ENCODE assay signal across 13 mouse cellular contexts in genomic region chr17:65869720-65870119, GRCm38 (mm10). TPM values are rescaled to one million over a fixed set of nuclear protein-coding genes. Genes with fewer than 3 reads are reported as not detected.
A peak's percentile ranks its signal among the peaks of the same experiment; 100 is the strongest.
DNase-seq lines count a peak whose midpoint lies in the region; ATAC-seq and TF ChIP-seq lines count a peak whose summit lies in the region.
"Had no signal": no experiment of that assay in that cellular context is flagged by ENCODE, and none has a peak within 500 bp of the region (broad histone marks: within the 10 kb centered on the region; RNA-seq: fewer than 3 reads in every experiment).

No protein-coding gene starts in this region.

- H3K9me3 ChIP-seq in midbrain, embryonic 11.5 days (ENCODE audit: control insufficient read depth, low read length) = no peaks in the 10 kb centered on the region
- H3K9me3 ChIP-seq in midbrain, embryonic 10.5 days (replicated peaks) = no peaks in the 10 kb centered on the region
- no peaks in the 10 kb centered on the region for H3K9me3 ChIP-seq in ES-Bruce4 (replicated peaks; ENCODE audit: control insufficient read depth, insufficient read depth, low read length, poor library complexity, severe bottlenecking)
- H3K9me3 ChIP-seq in G1E (replicated peaks) = no peaks in the 10 kb centered on the region
- H3K9me3 ChIP-seq: embryonic facial prominence, embryonic 15.5 days; forebrain, embryonic 10.5 days; heart, embryonic 10.5 days; hindbrain, embryonic 13.5 days had no signal

- TF ChIP-seq CTCF in ES-Bruce4 (IDR thresholded peaks at IDR 0.05; ENCODE audit: low read depth, low read length) (no peak), G1E (IDR thresholded peaks at IDR 0.05; ENCODE audit: low read depth, low read length) (no peak)

- DNase-seq in midbrain, embryonic 11.5 days (ENCODE audit: low spot score, missing footprints) = peak; percentile 14
- DNase-seq in midbrain, embryonic 10.5 days (ENCODE audit: low spot score) = no peak
- DNase-seq in G1E (ENCODE audit: low spot score) = no peak
- DNase-seq in retina, embryonic 14.5 days (ENCODE audit: low spot score) = no peak
- DNase-seq in lung, postnatal 14 days = no peak

- no peaks in the 10 kb centered on the region for H3K4me1 ChIP-seq in midbrain, embryonic 11.5 days (ENCODE audit: control insufficient read depth, insufficient read depth, low read length)
- H3K4me1 ChIP-seq in midbrain, embryonic 10.5 days = peaks cover 17% of the 10 kb centered on the region
- H3K4me1 ChIP-seq in ES-Bruce4 (ENCODE audit: control insufficient read depth, insufficient read depth, low read length) (peaks cover 11% of the 10 kb centered on the region), G1E (ENCODE audit: insufficient read depth, low read depth, low read length) (peaks cover 58% of the 10 kb centered on the region)

- TF ChIP-seq EP300 in ES-Bruce4 (IDR thresholded peaks at IDR 0.05; ENCODE audit: insufficient read depth, low read depth, low read length) = 0 out of 2 replicates have a peak, but pooled peaks have one; percentile 46

- H3K27ac ChIP-seq in midbrain, embryonic 11.5 days (ENCODE audit: low read depth, low read length) = no peak overlapping the region
- no peak overlapping the region for H3K27ac ChIP-seq in midbrain, embryonic 10.5 days (replicated peaks)
- 0 out of 2 replicates have a peak overlapping the region, but pooled peaks have one; percentile 13 for H3K27ac ChIP-seq in ES-Bruce4 (ENCODE audit: insufficient read depth, low read length)
- H3K27ac ChIP-seq: embryonic facial prominence, embryonic 15.5 days; forebrain, embryonic 10.5 days; heart, embryonic 10.5 days; hindbrain, embryonic 13.5 days; hindbrain, postnatal 0 days had no signal

- no peaks in the 10 kb centered on the region for H3K27me3 ChIP-seq in midbrain, embryonic 11.5 days (ENCODE audit: control insufficient read depth, insufficient read depth, low read length)
- H3K27me3 ChIP-seq in midbrain, embryonic 10.5 days (ENCODE audit: low read depth, poor library complexity, severe bottlenecking) = no peaks in the 10 kb centered on the region
- H3K27me3 ChIP-seq in ES-Bruce4 (ENCODE audit: control insufficient read depth, insufficient read depth, low read length, poor library complexity, severe bottlenecking) (no peaks in the 10 kb centered on the region), G1E (ENCODE audit: insufficient read depth, low read length) (no peaks in the 10 kb centered on the region)
- H3K27me3 ChIP-seq: CH12.LX; embryonic facial prominence, embryonic 15.5 days; hindbrain, embryonic 13.5 days had no signal

- peaks cover 3% of the 10 kb centered on the region; the same call in 1 of the 2 replicates for H3K36me3 ChIP-seq in midbrain, embryonic 11.5 days (ENCODE audit: control insufficient read depth, insufficient read depth, low read length)
- H3K36me3 ChIP-seq in midbrain, embryonic 10.5 days = peaks cover 12% of the 10 kb centered on the region
- no peaks in the 10 kb centered on the region; the same call in 1 of the 2 replicates for H3K36me3 ChIP-seq in ES-Bruce4 (ENCODE audit: control insufficient read depth, insufficient read depth, low read length, poor library complexity, severe bottlenecking)
- peaks cover 49% of the 10 kb centered on the region for H3K36me3 ChIP-seq in G1E (replicated peaks)

- no peak overlapping the region for H3K4me3 ChIP-seq in midbrain, embryonic 11.5 days (ENCODE audit: low read depth, low read length)
- H3K4me3 ChIP-seq in midbrain, embryonic 10.5 days = no peak overlapping the region
- H3K4me3 ChIP-seq in ES-Bruce4 (ENCODE audit: low read depth, low read length) (no peak overlapping the region), G1E (ENCODE audit: low read depth, low read length) (peak overlapping the region; percentile 57; the same call in 1 of the 2 replicates)
- H3K4me3 ChIP-seq: embryonic facial prominence, embryonic 15.5 days; erythroblast, embryonic 14.5 days; forebrain, embryonic 10.5 days; heart, embryonic 10.5 days; hindbrain, embryonic 13.5 days had no signal

- no peak overlapping the region for H3K9ac ChIP-seq in midbrain, embryonic 11.5 days (ENCODE audit: low read length)
- no peak overlapping the region for H3K9ac ChIP-seq in ES-Bruce4 (ENCODE audit: low read depth, poor library complexity, severe bottlenecking)
- H3K9ac ChIP-seq: embryonic facial prominence, embryonic 15.5 days; hindbrain, embryonic 13.5 days had no signal

- no peak for TF ChIP-seq POLR2A in ES-Bruce4 (IDR thresholded peaks at IDR 0.05; ENCODE audit: insufficient read depth, low read length)

- no peak for ATAC-seq in midbrain, embryonic 11.5 days (ENCODE audit: low FRiP score)
- peak; percentile 79 for ATAC-seq in G1E (ENCODE audit: extremely low read depth, insufficient number of reproducible peaks, low FRiP score, poor library complexity, severe bottlenecking)

- H3K4me2 ChIP-seq in midbrain, embryonic 11.5 days = no peak overlapping the region
- H3K4me2 ChIP-seq: embryonic facial prominence, embryonic 15.5 days; hindbrain, embryonic 13.5 days had no signal

- 86% methylated on average over 10 of the region's 10 CpGs for WGBS in midbrain, embryonic 11.5 days
- 88% methylated on average over 10 of the region's 10 CpGs for WGBS in midbrain, embryonic 10.5 days

RNA-seq across cellular contexts. Expression of gene Ralbp1, which starts 15.9 kb away (rescaled TPM):
- polyA plus RNA-seq in midbrain, embryonic 11.5 days (2014; fragmentation: Nextera tagmentation; extraction: Ambion mirVana) = 39.5 and 45.4 TPM in 2 replicates
- 49.3 and 51.6 TPM in 2 replicates for polyA plus RNA-seq in midbrain, embryonic 10.5 days (2016; fragmentation: Nextera tagmentation; extraction: Ambion mirVana)
- polyA plus RNA-seq in ES-Bruce4 (2011; ENCODE audit: insufficient read depth, insufficient read length, low read depth, missing spikeins) (41.3 and 42.9 TPM in 2 replicates), G1E (2012) (54.8 and 58.4 TPM in 2 replicates)
- total RNA-seq in G1E (2014; fragmentation: Nextera tagmentation) (29.6 and 32.5 TPM in 2 replicates), G1E (2017) (63.1 and 69.1 TPM in 2 replicates)
